Mouse (Mus musculus): ENCODE results near the gene Gm17660. TPM values are rescaled to one million over a fixed set of nuclear protein-coding genes. Genes with fewer than 3 reads are reported as not detected.

Gene Gm17660
- total RNA-seq, 2 experiments from 2014 or later = not detected

DNA sequence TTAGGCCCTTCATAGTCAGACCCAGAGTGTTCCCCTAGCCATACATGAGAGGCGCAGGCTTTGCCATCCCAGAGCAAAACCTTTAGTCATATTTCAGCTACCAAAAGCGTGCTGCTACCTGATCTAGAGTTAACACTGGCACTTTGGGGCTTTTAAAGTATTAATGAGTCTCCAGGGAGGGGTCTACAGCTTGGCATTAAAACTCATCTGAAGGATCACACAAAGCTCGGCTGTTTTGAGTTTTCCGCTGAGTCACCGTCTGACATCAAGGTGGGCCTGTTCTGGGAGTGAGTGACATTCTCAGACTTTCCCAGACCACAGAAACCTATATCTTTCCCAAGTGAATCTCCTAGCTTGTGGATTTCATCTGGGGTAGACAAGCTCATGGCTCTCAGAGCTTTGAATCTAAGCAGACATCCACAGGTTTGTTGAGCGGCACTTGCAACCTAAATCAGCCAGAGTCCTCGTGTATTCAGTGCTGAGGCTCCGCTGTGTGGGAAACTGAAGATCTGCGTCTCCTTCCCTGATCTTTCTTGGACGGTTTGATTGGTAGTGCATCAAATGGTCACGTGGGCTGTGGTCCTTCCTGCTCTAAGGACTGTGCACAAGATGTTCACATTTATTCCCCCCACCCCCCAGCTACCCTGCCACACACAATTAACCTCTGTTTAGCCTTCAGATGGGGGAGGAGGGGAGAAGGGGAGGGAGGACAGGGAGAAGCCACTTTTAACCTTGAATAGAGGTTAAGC is 30.9 kb upstream of the Gm17660 start:
- H3K27ac ChIP-seq = peak overlapping the region; percentile 97
- intact Hi-C loops (cut with DNase I) = no loop called here
- TF ChIP-seq CTCF (IDR thresholded peaks at IDR 0.05) = no peak
- H3K4me3 ChIP-seq = peak overlapping the region; percentile 65; the same call in 1 of the 2 replicates
- peak in 1 of 2 experiments; percentile 31 for DNase-seq (ENCODE audit: extremely low spot score in 1 of 2, low spot score in 2 of 2)

DNA sequence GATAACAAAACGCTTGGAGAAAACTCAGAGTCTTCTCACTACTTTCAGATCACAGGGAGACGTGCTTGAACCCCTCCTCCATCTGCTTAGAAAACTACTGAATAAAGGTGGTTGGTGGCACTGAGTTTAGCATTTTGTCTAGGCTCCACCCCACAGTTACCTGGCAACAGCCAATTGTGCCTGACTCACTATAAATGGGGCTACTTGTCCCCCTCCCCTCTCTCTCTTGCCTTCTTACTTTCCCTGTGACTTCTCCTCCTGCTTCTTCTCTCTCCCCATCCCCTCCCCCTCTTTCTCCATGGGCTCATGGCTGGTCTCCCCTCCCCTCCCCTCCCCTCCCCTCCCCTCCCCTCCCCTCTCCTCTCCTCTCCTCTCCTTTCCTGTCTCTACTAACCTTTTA is 26.7 kb upstream of the Gm17660 start:
- intact Hi-C loops (cut with DNase I) = no loop called here
- Histone ChIP-seq H3K4me3 (no peak overlapping the region), H3K27ac (no peak overlapping the region)
- no peak for TF ChIP-seq CTCF (IDR thresholded peaks at IDR 0.05)
- no peak for DNase-seq (ENCODE audit: extremely low spot score in 1 of 2, low spot score in 2 of 2)

DNA sequence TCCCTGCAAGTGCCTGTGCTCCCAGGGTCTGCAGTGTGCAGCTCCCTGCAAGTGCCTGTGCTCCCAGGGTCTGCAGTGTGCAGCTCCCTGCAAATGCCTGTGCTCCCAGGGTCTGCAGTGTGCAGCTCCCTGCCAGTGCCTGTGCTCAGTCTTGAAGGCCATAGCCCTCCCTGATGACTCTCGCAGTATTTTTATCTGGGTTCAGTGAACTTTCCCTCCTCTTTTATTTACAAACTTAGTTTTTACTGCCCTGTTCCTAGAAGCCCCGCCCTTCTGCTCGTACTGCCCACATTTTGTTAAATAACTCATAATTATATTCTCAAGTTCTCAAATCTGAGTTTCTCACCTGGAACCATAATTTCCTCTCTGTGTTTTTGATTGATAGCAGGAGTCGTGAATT is 25.8 kb upstream of the Gm17660 start:
- DNase-seq (ENCODE audit: extremely low spot score in 1 of 2, low spot score in 2 of 2) = no peak
- no peak overlapping the region for H3K4me3 ChIP-seq
- no peak overlapping the region for H3K27ac ChIP-seq
- TF ChIP-seq CTCF (IDR thresholded peaks at IDR 0.05) = no peak
- intact Hi-C loops (cut with DNase I) = no loop called here

DNA sequence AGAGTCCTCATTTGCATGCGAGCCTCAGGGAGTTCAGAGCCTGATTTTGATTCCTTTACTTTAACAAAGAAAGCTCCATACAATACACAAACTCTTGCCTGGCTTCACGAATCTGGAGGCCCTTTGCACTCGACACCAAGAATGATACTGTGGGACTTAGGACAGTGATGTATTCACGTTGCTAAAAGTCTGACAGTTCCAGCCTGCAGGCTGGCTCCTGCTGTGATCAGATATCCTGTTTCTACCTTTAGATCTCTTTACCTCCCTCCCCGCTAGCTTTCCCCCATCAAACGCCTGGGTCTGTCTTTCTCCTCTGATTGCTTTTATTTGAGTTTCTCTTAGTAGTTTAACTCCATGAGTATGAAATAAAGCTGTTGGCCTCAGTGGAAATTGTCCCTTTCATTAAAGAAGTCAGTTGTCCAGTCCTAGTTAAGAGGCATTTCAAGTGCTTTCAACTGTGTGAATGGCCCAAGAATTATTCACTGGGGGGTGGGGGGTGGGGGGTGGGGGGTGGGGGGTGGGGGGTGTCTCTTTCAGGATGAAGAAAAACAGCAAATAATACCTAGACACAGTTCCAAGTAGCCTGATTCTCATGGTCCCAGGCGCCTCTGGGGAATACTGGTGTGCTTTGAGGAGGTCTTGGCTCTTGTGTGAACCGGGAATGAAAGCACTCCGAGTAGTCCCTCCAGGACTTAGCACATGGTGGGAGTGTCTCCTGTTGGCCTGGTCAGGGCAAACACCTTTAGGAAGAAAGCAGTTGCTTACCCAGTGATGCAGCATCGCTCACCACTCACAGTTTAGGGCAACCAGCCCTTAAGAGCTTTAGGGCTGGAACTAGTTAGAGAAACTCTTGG is 24.5 kb upstream of the Gm17660 start:
- intact Hi-C loops (cut with DNase I) = no loop called here
- no peak for TF ChIP-seq CTCF (IDR thresholded peaks at IDR 0.05)
- Histone ChIP-seq H3K4me3 (no peak overlapping the region), H3K27ac (peak overlapping the region; percentile 55; the same call in 1 of the 2 replicates)
- DNase-seq (ENCODE audit: extremely low spot score in 1 of 2, low spot score in 2 of 2) = no peak

DNA sequence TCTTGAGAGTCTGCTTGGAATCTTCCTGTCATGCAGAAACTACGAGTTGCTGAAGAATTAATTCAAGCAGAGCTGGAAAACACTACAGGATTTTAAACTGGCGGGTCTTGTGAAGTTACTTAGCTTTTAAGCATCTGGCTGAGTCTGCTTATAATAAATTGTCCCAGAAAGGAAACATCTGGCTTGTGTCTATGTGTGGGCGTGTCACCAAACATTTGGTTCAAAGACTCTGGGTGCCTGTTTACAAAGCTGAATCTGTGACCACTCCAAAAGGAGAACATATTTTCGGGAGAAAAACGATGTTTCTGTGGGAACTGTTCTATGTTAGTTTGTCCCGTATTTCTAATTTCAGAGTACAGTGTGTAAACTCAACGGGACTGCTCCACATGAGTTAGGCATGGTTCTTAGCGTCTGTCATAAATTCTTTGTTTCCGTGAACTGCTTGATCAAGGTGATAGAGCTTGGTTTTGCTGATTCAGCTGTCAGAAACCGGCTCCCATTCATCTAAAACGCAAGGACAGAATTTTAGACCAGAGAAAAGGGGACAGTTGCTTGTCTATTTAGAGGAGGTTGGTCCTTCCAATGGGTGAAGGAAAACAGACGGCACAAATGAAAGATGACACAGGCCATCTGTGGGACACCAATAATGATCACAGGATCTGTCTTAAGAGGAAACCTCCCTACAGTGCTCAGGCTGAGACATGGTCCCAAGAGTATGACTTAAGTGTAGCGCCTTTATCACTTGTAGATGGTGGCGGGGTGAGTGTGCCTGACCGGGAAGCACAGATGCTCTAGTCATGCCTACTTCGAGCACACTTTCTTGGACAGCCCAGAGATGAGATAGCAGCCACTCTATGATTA is 18.9 kb upstream of the Gm17660 start:
- intact Hi-C loops (cut with DNase I) = no loop called here
- no peak for TF ChIP-seq CTCF (IDR thresholded peaks at IDR 0.05)
- Histone ChIP-seq H3K4me3 (no peak overlapping the region), H3K27ac (peak overlapping the region; percentile 58)
- no peak for DNase-seq (ENCODE audit: extremely low spot score in 1 of 2, low spot score in 2 of 2)

DNA sequence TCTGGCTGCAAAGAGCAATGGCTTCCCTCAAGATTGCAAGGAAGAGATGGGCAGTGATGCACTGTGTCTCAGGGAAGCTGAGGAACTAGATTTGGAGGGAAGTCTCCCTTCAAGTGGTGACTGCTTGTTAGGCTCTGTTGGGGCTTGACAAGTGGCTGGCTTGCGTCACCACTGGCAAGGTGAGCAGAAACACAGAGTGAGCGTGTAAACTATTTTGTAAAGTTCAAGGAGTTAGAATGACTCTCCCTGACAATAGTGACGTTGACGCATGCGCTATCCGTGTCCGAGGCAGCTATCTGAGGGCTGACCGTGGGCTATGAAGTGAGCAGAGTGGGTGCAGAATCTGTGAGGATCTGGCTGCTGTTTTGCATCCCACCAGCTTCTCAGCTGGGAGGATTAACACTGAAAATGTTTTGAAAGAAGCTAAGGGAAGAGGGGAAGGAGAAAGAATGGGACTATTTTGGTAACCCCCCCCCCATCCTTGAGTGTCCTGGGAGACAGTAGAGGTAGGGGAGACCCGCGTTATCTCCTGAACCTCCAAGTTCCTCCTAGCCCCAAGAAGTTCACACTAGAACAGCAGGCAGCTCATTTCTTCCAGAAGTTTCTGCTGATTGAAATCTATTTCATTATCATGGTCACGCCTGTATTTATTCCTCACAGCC is 18.1 kb upstream of the Gm17660 start:
- no peak overlapping the region for H3K4me3 ChIP-seq
- intact Hi-C loops (cut with DNase I) = no loop called here
- TF ChIP-seq CTCF (IDR thresholded peaks at IDR 0.05) = no peak
- no peak for DNase-seq (ENCODE audit: extremely low spot score in 1 of 2, low spot score in 2 of 2)
- peak overlapping the region; percentile 42; the same call in 1 of the 2 replicates for H3K27ac ChIP-seq

DNA sequence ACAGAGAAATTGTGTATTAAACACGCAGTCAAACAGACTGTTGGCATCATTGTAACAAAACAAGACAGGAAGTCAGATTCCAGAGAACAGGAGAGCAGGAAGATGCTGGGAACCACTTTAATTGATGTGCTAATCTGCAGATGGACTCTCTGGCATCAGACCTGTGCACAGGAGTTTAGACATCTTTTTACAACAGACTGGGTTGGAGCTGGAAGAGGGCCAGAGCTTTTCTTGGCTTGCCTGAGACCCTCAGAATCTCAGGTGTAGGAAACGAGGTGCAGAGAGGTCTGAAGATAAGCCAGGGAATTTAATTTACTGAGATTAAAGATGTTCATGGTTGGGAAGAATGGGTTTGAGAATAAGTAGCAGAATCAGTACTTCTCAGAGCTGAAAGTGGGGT is 12.3 kb upstream of the Gm17660 start:
- H3K27ac ChIP-seq = no peak overlapping the region
- DNase-seq (ENCODE audit: extremely low spot score in 1 of 2, low spot score in 2 of 2) = no peak
- no peak for TF ChIP-seq CTCF (IDR thresholded peaks at IDR 0.05)
- intact Hi-C loops (cut with DNase I) = no loop called here
- no peak overlapping the region for H3K4me3 ChIP-seq

DNA sequence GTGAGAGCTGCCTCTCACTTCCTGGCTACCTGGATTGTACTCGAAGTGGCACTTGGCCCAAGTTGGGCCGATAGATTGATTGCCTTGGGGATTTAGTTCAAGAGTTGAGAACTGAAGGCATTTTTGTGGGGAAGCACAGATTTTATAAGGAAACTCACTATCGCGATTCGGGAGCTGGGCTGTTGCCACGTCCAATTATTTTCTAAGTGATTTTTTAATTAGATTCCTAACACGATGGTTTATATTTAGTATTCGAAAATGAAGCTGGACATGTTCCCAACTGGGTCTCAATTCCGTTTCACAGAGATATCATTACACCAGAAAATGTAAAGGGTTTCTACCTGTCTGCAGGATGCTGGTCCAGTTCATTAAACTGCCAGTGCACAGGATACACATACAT is 8.0 kb upstream of the Gm17660 start:
- Histone ChIP-seq H3K4me3 (no peak overlapping the region), H3K27ac (no peak overlapping the region)
- DNase-seq (ENCODE audit: extremely low spot score in 1 of 2, low spot score in 2 of 2) = no peak
- intact Hi-C loops (cut with DNase I) = no loop called here
- TF ChIP-seq CTCF (IDR thresholded peaks at IDR 0.05) = no peak

DNA sequence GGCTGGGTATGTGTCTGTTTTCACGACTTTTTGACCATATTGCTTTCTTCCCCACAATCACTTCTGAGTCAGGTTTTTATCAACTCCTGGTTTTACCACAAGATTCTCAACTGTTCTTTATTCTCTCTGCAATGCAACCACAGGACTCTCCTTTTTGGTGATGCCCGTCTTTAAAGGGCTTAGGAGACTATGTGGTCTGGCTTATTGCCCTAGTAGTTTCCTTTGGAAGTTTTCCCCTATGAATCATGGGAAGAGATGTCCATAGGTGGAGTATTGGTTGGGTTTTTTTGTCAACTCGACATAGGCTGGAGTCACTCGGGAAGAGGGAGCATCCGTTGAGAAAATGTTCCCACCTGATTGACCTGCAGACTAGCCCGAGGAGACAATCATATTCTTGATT is 3.3 kb upstream of the Gm17660 start:
- Histone ChIP-seq H3K27ac (no peak overlapping the region), H3K4me3 (no peak overlapping the region)
- intact Hi-C loops (cut with DNase I) = no loop called here
- DNase-seq (ENCODE audit: extremely low spot score in 1 of 2, low spot score in 2 of 2) = no peak
- no peak for TF ChIP-seq CTCF (IDR thresholded peaks at IDR 0.05)

DNA sequence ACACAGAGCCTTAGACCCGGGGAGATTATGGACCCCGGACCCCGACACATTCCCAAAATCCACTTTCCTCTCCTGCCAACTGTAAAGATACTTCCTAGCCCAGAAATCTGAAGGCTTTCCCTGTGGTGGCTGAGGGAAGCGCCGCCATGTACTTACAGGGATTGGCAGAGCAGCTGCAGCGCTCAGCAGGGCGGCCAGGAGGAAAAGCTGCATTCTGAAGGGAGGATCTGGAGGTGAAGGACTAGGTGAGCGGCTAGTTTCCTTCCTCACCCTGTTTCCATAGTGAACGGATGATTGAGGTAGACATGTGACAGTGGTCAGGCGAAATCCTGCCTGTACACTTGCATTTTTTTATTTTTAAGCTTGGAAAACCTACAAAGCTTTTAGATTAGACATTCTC is 1.0 kb downstream of the Gm17660 start:
- DNase-seq (ENCODE audit: extremely low spot score in 1 of 2, low spot score in 2 of 2) = no peak
- no peak overlapping the region for H3K27ac ChIP-seq
- intact Hi-C loops (cut with DNase I) = no loop called here

DNA sequence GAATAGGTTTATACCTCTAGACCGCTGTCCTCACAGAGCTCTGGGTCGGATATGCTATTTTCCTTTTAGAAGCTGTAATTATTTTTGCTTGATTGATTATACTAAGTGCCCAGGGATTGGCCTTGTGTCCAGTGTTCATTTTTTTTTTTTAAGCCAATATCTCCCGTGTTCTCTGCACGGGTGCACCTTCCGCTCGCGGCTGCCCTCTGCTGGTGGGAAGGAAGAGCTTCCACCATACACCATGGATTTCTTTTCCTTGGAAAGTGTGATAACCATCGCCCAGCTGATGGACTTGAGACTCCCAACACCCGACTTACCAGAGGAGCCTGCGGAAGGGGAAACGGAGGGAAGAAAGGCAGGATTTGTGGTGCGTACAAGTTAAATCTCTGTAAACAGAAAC is 3.0 kb downstream of the Gm17660 start:
- intact Hi-C loops (cut with DNase I) = loop anchor here (2.0 to 5.0 kb wide), 2 partner anchors 28 to 263 kb away; partner anchors contain the start of gene Nudt9
- no peak overlapping the region for H3K27ac ChIP-seq
- H3K4me3 ChIP-seq = peak overlapping the region; percentile 6; the same call in 1 of the 2 replicates
- peak; percentile 53 to 74 for DNase-seq (ENCODE audit: extremely low spot score in 1 of 2, low spot score in 2 of 2)
- TF ChIP-seq CTCF (IDR thresholded peaks at IDR 0.05) = peak; percentile 85

More for the DNA sequence above, 1.0 kb downstream of the Gm17660 start:
- no peak overlapping the region for H3K4me3 ChIP-seq
- peak; percentile 7; the same call in 1 of the 2 replicates for TF ChIP-seq CTCF (IDR thresholded peaks at IDR 0.05)

Measured in left cerebral cortex, adult 2 months (tissue).